ENCODE assay signal across 20 mouse cellular contexts in the genomic region with DNA sequence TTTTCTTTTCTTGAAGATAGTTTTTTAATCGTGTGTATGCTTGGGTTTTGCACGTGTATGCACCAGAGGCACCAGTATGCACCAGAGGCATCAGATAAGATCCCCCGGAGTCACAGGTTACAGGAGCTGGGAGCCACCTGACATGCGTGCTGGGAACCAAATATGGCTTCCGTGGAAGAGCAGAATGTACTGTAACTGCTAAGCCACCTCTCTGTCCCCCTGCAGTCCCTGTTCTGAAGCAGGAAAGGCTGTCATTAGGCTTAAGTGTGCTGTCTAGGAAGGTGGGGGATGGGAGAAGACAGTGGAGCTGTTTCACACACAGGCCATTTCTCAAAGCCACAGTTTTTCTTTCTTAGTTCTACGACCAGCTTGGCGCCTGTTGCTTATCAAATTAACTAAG.
DNase-seq lines count a peak whose midpoint lies in the region; ATAC-seq and TF ChIP-seq lines count a peak whose summit lies in the region.
"Had no signal": no experiment of that assay in that cellular context is flagged by ENCODE, and none has a peak within 500 bp of the region (broad histone marks: within the 10 kb centered on the region; RNA-seq: fewer than 3 reads in every experiment).

No protein-coding gene starts in this region.

- DNase-seq in heart, embryonic 10.5 days (ENCODE audit: low spot score): no peak
- DNase-seq in heart, adult 11 months: no peak
- peak; percentile 77 for DNase-seq in lung, embryonic 14.5 days
- no peak for DNase-seq in lung, postnatal 10 days
- no peak for DNase-seq in cerebellum, postnatal 25 days
- DNase-seq: adrenal gland, adult 8-10 months; B cell, adult 2 months; cerebellum, adult 8-10 months; heart, adult 18-20 months; kidney, postnatal 36 days; thymus, postnatal 4 days had no signal

- peaks cover 80% of the 10 kb centered on the region for H3K4me1 ChIP-seq in heart, embryonic 10.5 days
- peaks cover 20% of the 10 kb centered on the region for H3K4me1 ChIP-seq in lung, embryonic 14.5 days (ENCODE audit: insufficient read depth)
- peaks cover 66% of the 10 kb centered on the region for H3K4me1 ChIP-seq in megakaryocyte, embryonic 14.5 days

- H3K9ac ChIP-seq in lung, embryonic 14.5 days: no peak overlapping the region
- H3K9ac ChIP-seq: forebrain, embryonic 12.5 days had no signal

- no peak for TF ChIP-seq CTCF in lung, embryonic 14.5 days (IDR thresholded peaks at IDR 0.05; ENCODE audit: low read depth)

- no peak overlapping the region for H3K4me2 ChIP-seq in lung, embryonic 14.5 days
- H3K4me2 ChIP-seq: forebrain, embryonic 12.5 days; liver, embryonic 11.5 days; neural tube, embryonic 12.5 days had no signal

- H3K4me3 ChIP-seq in heart, embryonic 10.5 days: no peak overlapping the region
- H3K4me3 ChIP-seq in lung, embryonic 14.5 days (ENCODE audit: low read depth, low read length): no peak overlapping the region
- H3K4me3 ChIP-seq in megakaryocyte, embryonic 14.5 days (replicated peaks): peak overlapping the region; percentile 50
- H3K4me3 ChIP-seq: forebrain, embryonic 12.5 days; hindbrain, embryonic 10.5 days; neural tube, embryonic 12.5 days had no signal

- peak; percentile 53; the same call in 1 of the 2 replicates for ATAC-seq in lung, embryonic 14.5 days (ENCODE audit: insufficient read depth)
- ATAC-seq in common myeloid progenitor, adult 5-6 weeks (replicated peaks; ENCODE audit: low read depth, poor library complexity, severe bottlenecking): peak; percentile 37
- ATAC-seq in frontal cortex, adult (ENCODE audit: low TSS enrichment): no peak
- ATAC-seq: intestine, embryonic 16.5 days had no signal

- WGBS in heart, embryonic 10.5 days: 37% methylated on average over 7 of the region's 7 CpGs
- 30% methylated on average over 7 of the region's 7 CpGs for WGBS in lung, embryonic 14.5 days

- no peaks in the 10 kb centered on the region for H3K9me3 ChIP-seq in heart, embryonic 10.5 days
- no peaks in the 10 kb centered on the region for H3K9me3 ChIP-seq in lung, embryonic 14.5 days (ENCODE audit: low read depth, low read length)
- H3K9me3 ChIP-seq in megakaryocyte, embryonic 14.5 days: peaks cover 3% of the 10 kb centered on the region; the same call in 1 of the 2 replicates
- H3K9me3 ChIP-seq: forebrain, embryonic 12.5 days; hindbrain, embryonic 10.5 days; neural tube, embryonic 12.5 days had no signal

- H3K27me3 ChIP-seq in heart, embryonic 10.5 days (ENCODE audit: insufficient read depth, poor library complexity, severe bottlenecking): no peaks in the 10 kb centered on the region
- no peaks in the 10 kb centered on the region for H3K27me3 ChIP-seq in lung, embryonic 14.5 days (ENCODE audit: insufficient read depth, low read length)
- H3K27me3 ChIP-seq in megakaryocyte, embryonic 14.5 days (replicated peaks): no peaks in the 10 kb centered on the region
- H3K27me3 ChIP-seq: neural tube, embryonic 12.5 days had no signal

- no peaks in the 10 kb centered on the region for H3K36me3 ChIP-seq in heart, embryonic 10.5 days
- no peaks in the 10 kb centered on the region for H3K36me3 ChIP-seq in lung, embryonic 14.5 days (ENCODE audit: insufficient read depth)
- peaks cover 13% of the 10 kb centered on the region for H3K36me3 ChIP-seq in megakaryocyte, embryonic 14.5 days (replicated peaks; ENCODE audit: low read length)
- H3K36me3 ChIP-seq: forebrain, embryonic 12.5 days; hindbrain, embryonic 10.5 days; neural tube, embryonic 12.5 days had no signal

- peak overlapping the region; percentile 79; the same call in 1 of the 2 replicates for H3K27ac ChIP-seq in heart, embryonic 10.5 days
- no peak overlapping the region; the same call in 1 of the 2 replicates for H3K27ac ChIP-seq in lung, embryonic 14.5 days (ENCODE audit: low read depth)
- H3K27ac ChIP-seq: forebrain, embryonic 12.5 days; macrophage; neural tube, embryonic 12.5 days had no signal
